Mouse (Mus musculus): ENCODE measurements around the gene Pla2g2f.

Pla2g2f gene

DNA sequence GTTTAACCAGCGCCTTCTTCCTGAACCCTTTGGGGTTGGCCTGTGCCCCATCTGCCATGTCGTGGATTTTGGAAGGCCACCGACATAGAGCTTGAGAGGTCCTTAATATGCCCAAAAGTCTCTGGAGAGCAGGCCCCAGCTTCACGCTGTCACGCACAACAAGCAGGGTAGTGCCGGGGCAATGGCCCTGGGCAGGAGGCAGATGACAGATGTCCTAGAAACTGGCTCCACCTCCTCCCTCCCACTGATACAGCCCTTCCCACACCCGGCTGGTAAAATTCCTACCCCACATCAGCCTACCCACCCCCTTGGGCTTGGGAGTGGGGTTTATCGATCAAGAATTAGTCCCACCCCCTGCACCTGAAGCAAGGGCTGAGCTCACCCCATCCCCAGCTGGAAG lies at the start of gene Pla2g2f:
Gene Pla2g2f, minus strand, starts transcription at position 211 of the 400 bp plus-strand sequence.
- no peak for DNase-seq (ENCODE audit: low spot score in 2 of 2)

DNA sequence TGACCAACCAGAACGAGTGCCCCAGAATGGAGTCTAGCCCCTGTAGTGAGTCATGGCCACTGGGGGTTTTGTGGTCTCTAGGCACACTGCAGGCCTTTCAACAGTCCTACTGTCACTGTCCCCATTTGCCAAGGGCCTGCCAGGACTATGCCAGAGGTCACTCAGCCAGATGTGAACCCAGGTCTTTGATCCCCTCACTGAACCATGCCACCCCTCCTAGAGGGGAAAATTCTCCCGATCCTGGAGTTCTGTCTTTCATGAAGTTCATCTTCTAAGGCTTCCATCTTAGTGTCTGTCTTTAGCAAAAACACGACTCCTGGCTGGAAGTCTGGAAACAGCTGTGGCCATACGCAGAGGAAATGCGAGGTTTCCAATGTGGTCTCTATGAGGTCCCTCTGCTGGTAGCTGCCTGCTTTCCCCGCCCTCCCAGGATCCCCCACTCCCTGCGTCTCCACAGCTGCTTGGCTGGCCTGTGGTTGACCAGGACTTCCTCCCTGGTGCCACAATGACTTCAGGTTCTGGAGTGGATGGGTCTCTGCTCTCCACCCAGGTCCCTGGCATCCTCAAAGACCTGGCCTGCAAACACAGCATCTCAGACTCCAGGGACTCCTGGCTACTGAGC lies 49.6 kb upstream of the Pla2g2f start:
- DNase-seq (ENCODE audit: low spot score in 2 of 2): no peak

DNA sequence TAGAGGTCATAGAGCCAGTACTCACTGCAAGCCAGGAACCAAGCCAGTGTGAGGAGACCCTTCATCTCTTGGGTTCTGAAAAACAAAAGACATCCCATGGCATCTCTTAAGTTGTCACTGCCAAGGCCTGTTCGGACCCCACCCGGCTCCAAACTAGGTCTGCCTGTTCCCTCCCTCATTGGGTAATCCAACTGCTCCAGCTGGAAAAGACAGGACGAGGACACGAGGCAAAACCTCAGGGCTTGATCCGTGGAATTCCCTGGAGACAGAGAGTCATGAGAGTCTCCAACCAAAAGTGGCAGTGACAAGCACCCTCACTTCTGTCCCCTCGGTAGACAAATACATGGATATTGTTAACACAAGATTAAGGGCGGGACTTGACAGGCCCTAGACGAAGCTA lies 48.7 kb upstream of the Pla2g2f start:
- DNase-seq (ENCODE audit: low spot score in 2 of 2): no peak

DNA sequence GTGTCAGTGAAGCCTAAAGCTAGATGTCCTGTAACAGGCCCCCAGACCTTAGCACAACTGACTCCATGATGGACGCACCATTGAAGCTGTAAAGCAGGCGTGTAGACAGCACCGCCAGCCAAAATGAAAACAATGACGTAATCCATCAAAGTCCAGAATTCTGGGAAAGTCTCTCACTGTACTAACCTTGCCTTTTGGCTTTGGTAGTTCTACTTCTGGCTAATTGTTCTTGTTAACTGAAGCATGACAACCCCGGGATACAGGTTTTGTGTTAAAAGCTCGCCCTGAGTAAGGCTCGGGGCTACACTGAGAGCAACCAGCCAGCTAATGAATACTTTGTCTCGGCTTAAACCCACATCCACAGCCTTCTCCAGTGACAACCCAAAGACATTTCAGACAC lies 47.8 kb upstream of the Pla2g2f start:
- no peak for DNase-seq (ENCODE audit: low spot score in 2 of 2)

- no peak for DNase-seq (ENCODE audit: low spot score in 2 of 2)
Measured at GRCm38 (mm10) chr4:138802917-138803316, 45.5 kb upstream of the Pla2g2f start.

- DNase-seq (ENCODE audit: low spot score in 2 of 2): peak; percentile 72 to 74
Measured at GRCm38 (mm10) chr4:138801631-138802030, 44.2 kb upstream of the Pla2g2f start.

DNA sequence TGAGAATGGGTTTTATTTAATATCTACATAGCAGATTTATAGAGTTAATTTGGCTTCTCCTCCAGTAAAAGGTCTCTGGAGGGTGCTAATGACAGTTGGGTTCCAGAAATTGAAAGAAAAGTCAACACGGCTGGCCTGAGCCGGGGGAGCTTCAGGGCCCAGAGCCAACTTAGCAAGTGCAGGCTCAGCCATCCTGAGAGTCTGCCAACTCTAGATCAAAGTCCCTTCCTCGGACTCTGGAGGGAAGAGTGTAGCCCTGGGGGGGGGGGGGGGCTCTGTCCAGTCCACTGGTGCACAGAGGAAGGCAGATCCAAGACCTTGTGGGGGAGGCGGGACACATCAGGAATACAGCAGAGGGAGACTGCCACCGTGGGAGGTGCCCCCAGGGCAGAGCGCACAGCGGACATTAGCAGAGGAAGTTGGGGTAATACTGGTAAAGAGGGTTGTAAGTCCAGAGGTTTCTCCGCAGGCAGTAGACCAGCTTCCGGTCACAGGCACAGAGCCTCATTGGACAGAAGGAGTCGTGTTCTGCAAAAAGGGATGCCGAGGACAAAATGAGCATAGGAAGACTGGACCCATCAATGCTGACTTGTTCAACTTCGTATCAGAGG lies 42.8 kb upstream of the Pla2g2f start:
- DNase-seq (ENCODE audit: low spot score in 2 of 2): no peak

- DNase-seq (ENCODE audit: low spot score in 2 of 2): peak; percentile 53 to 70
Measured at GRCm38 (mm10) chr4:138797217-138797570, 39.8 kb upstream of the Pla2g2f start.

- DNase-seq (ENCODE audit: low spot score in 2 of 2): no peak
Measured at GRCm38 (mm10) chr4:138796513-138797216, 39.2 kb upstream of the Pla2g2f start.

- DNase-seq (ENCODE audit: low spot score in 2 of 2): no peak
Measured at GRCm38 (mm10) chr4:138794344-138794743, 36.9 kb upstream of the Pla2g2f start.

GRCm38 (mm10) chr4:138793276-138793675 lies 35.9 kb upstream of the Pla2g2f start:
- DNase-seq (ENCODE audit: low spot score in 2 of 2): peak in 1 of 2 experiments; percentile 80

DNA sequence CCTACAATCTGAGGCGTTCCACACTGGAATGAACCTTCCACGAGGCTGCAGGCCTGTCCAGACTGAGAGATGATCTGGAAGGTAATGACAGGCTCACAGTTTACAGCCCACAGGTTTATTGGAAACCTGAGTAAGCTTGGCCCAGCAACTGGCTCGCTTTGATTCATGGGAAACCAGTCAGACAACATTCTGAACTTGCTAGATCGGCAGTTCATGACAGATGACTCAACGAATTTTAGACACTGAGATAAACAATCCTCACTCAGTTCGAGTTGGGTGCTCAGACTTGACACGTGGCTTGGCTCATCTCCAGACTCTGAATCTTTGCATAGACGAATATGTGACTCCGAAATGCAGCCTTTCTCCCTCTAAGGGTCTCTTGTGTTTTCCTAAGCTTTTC lies 35.2 kb upstream of the Pla2g2f start:
- DNase-seq (ENCODE audit: low spot score in 2 of 2): no peak

DNA sequence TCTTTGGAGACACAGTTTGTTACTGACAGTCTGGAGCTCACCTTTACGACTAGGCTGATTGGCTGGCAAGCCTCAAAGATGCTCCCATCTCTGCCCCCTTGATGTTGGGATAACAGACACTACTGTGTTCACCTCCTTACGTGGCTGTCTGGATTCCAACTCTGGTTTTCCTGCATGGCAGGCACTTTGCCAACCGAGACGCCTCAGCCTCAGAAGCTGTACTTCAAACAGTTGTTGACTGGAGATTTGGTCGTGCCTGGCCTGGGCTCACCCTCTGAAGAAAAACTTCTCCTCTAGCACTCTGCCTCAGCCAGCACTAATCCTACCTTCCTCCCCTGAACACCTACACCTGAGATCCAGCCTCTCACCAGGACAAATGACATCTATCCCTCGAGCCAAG lies 34.0 kb upstream of the Pla2g2f start:
- no peak for DNase-seq (ENCODE audit: low spot score in 2 of 2)

DNA sequence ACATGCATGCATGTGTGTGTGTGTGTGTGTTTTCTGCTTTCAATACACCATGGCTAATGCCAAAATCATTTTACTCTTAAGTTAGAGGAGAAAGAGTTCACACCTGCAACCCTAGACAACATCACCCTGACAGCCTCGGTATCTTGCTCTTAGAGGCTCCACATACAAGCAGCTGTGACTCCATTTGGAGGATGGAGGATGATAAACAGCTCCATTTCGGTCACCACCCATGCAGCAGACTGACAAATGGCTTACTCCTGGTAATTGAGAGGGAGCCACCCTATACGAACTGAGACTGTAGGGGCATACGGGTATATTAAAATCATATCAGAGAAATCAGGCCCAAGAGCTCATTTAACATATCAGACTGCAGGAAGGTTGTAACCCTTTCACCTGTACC lies 31.0 kb upstream of the Pla2g2f start:
- DNase-seq (ENCODE audit: low spot score in 2 of 2): no peak

GRCm38 (mm10) chr4:138786141-138786540 lies 28.7 kb upstream of the Pla2g2f start:
- peak in 1 of 2 experiments; percentile 44 for DNase-seq (ENCODE audit: low spot score in 2 of 2)

GRCm38 (mm10) chr4:138785721-138786120 lies 28.3 kb upstream of the Pla2g2f start:
- DNase-seq (ENCODE audit: low spot score in 2 of 2): no peak

- peak; percentile 52 to 78 for DNase-seq (ENCODE audit: low spot score in 2 of 2)
Measured at GRCm38 (mm10) chr4:138782098-138782497, 24.7 kb upstream of the Pla2g2f start.

- no peak for DNase-seq (ENCODE audit: low spot score in 2 of 2)
Measured at GRCm38 (mm10) chr4:138780300-138780699, 22.9 kb upstream of the Pla2g2f start.

- no peak for DNase-seq (ENCODE audit: low spot score in 2 of 2)
Measured at GRCm38 (mm10) chr4:138777417-138778407, 20.3 kb upstream of the Pla2g2f start.

GRCm38 (mm10) chr4:138775435-138775834 lies 18.0 kb upstream of the Pla2g2f start, which contains the start of gene Pla2g2d:
TSS of gene Pla2g2d (plus strand) at chr4:138775735.
- DNase-seq (ENCODE audit: low spot score in 2 of 2): no peak

DNA sequence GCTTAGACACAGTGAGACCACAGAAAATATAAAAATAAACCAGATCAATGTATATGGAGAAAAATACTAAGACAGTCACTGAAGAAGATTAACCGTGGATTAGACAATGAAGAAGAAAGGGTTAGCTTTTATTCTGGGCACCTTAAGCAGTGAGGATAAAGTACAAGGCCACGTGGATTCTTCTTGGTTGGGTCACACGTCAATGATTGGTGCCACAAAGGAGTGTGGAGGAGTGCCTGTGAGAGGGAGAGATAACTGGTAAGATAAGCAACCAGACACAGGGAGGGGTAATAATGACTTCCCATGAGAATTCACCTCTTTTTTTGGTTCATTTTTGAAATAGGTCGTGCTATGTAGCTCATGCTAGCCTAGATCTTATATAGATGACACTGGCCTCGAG lies 15.0 kb upstream of the Pla2g2f start:
- no peak for DNase-seq (ENCODE audit: low spot score in 2 of 2)

- DNase-seq (ENCODE audit: low spot score in 2 of 2): no peak
Measured at GRCm38 (mm10) chr4:138771970-138772369, 14.5 kb upstream of the Pla2g2f start.

All from left cerebral cortex, adult 9 months (tissue).